Mouse (Mus musculus): Measurements from ENCODE around the gene Gm20388. TPM values are rescaled to one million over a fixed set of nuclear protein-coding genes. Genes with fewer than 3 reads are reported as not detected.

The Gm20388 gene
- polyA plus RNA-seq, 1 experiment from 2014 or later = not detected

- WGBS = 28% methylated on average over 3 of the region's 3 CpGs
- H3K9ac ChIP-seq = no peak overlapping the region
- no peak for ATAC-seq (replicated peaks; ENCODE audit: insufficient number of reproducible peaks, insufficient read depth, low FRiP score, low read depth)
- no peak overlapping the region for H3K4me3 ChIP-seq
- H3K9me3 ChIP-seq (replicated peaks) = no peaks in the 10 kb centered on the region
- no peaks in the 10 kb centered on the region for H3K36me3 ChIP-seq
- H3K27me3 ChIP-seq = peaks cover 31% of the 10 kb centered on the region
- H3K4me1 ChIP-seq (replicated peaks) = no peaks in the 10 kb centered on the region
- H3K4me2 ChIP-seq = no peak overlapping the region
- H3K27ac ChIP-seq = no peak overlapping the region
Measured at GRCm38 (mm10) chr8:122728630-122729029, 2818.0 kb downstream of the Gm20388 start.

DNA sequence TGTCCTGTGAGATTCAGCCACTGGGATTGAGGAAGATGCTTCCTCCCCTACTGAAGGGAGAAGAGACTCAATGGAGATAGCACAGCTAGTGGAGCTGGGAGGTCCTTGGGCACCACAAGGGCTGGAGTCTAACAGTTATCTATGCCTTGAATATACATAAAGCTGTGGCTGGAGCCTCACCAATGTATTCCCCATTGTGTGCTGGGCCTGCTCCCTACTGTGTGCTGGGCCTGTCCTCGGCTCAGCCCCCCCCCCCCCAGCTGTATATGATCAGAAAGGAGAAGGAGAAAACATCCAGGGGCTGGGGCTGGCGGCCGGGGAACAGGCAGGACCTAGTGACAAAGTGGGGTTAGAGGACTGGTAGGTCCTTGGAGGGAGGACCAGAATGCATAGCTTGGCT lies 2824.5 kb downstream of the Gm20388 start:
- Histone ChIP-seq H3K4me3 (no peak overlapping the region), H3K27ac (no peak overlapping the region), H3K27me3 (peaks cover 46% of the 10 kb centered on the region), H3K9me3 (replicated peaks) (no peaks in the 10 kb centered on the region), H3K4me1 (replicated peaks) (peaks cover 24% of the 10 kb centered on the region), H3K36me3 (no peaks in the 10 kb centered on the region), H3K9ac (no peak overlapping the region), H3K4me2 (peak overlapping the region; percentile 34; the same call in 1 of the 2 replicates)
- WGBS = 61% methylated on average over 3 of the region's 3 CpGs
- no peak for ATAC-seq (replicated peaks; ENCODE audit: insufficient number of reproducible peaks, insufficient read depth, low FRiP score, low read depth)

DNA sequence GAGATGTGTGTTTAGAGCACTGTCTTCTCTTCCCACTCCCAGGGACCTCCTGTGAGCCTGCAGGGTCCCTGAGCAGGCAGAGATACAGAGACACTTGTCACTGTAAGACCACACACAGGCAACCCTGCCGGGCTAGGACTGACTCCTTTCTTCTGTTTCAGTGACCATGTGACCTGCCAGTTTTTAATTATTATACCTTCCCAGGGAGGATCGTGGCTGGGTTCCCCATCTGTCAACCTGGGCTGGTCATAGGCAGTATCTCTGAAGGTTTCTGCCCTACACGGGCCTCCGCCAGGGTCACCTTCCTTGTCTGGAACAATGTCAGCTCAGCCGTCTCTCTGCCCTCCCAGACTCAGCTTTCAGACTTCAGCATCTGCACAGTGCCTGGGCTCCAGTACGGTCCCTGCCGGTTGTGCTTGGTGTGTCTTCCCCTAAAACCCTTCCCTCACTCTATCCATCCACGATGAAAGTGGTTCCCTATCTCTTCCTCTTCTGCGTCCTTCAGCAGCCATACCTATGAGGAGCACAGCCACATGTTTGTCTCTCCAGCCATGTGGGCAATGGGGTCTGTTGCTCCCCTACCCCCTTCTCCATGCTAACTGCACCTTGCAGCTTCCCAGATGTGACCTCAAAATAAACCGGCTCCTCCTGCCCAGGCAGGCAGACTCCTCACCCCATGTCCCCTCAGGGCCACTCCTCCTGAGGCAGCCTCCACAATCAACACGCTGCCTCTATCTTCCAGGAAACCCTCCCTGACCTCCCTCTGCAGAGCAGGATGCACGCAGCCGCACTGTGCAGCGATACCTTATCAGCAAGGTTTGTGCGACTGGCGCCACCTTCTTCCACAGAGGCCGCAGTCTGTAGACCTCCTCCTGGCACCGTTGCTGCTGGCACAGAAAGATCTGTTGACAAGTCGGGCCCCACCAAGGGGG lies 2825.2 kb downstream of the Gm20388 start:
- Histone ChIP-seq H3K27ac (peak overlapping the region; percentile 54), H3K4me1 (replicated peaks) (peaks cover 24% of the 10 kb centered on the region), H3K27me3 (peaks cover 53% of the 10 kb centered on the region), H3K36me3 (no peaks in the 10 kb centered on the region), H3K4me2 (peak overlapping the region; percentile 34), H3K4me3 (peak overlapping the region; percentile 20), H3K9me3 (replicated peaks) (no peaks in the 10 kb centered on the region), H3K9ac (no peak overlapping the region; the same call in 1 of the 2 replicates)
- ATAC-seq (replicated peaks; ENCODE audit: insufficient number of reproducible peaks, insufficient read depth, low FRiP score, low read depth) = peak; percentile 89
- WGBS = 14% methylated on average over 19 of the region's 19 CpGs

DNA sequence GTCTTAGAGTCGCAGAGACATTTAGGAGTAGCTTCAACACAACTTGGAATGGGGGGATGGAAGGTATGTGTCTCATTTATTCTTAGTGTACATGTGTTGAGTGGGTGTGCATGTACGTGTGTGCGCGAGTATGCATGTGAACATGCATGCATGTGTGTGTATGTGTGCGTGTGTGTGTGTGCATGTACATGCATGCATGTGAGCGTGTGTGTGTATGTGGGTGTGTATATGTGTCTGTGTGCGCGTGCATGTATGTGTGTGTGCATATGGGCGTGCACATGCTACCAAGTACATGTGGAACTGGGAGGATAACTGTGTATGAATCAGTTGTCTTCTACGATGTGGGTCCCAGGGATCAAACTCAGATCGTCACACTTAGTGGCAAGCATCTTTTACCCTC lies 2826.0 kb downstream of the Gm20388 start:
- H3K27ac ChIP-seq = peak overlapping the region; percentile 54; the same call in 1 of the 2 replicates
- no peak overlapping the region for H3K9ac ChIP-seq
- peaks cover 24% of the 10 kb centered on the region for H3K4me1 ChIP-seq (replicated peaks)
- H3K36me3 ChIP-seq = no peaks in the 10 kb centered on the region
- peaks cover 54% of the 10 kb centered on the region for H3K27me3 ChIP-seq
- H3K9me3 ChIP-seq (replicated peaks) = no peaks in the 10 kb centered on the region
- 84% methylated on average over 11 of the region's 11 CpGs for WGBS
- H3K4me2 ChIP-seq = peak overlapping the region; percentile 34
- peak overlapping the region; percentile 20 for H3K4me3 ChIP-seq
- ATAC-seq (replicated peaks; ENCODE audit: insufficient number of reproducible peaks, insufficient read depth, low FRiP score, low read depth) = no peak

- H3K4me3 ChIP-seq = no peak overlapping the region
- ATAC-seq (replicated peaks; ENCODE audit: insufficient number of reproducible peaks, insufficient read depth, low FRiP score, low read depth) = no peak
- H3K9me3 ChIP-seq (replicated peaks) = no peaks in the 10 kb centered on the region
- peaks cover 54% of the 10 kb centered on the region for H3K27me3 ChIP-seq
- H3K36me3 ChIP-seq = no peaks in the 10 kb centered on the region
- peaks cover 24% of the 10 kb centered on the region for H3K4me1 ChIP-seq (replicated peaks)
- H3K9ac ChIP-seq = no peak overlapping the region
- H3K27ac ChIP-seq = no peak overlapping the region
- 30% methylated on average over 4 of the region's 4 CpGs for WGBS
- peak overlapping the region; percentile 34 for H3K4me2 ChIP-seq
Measured at GRCm38 (mm10) chr8:122737071-122737470, 2826.4 kb downstream of the Gm20388 start.

- no peak overlapping the region for H3K27ac ChIP-seq
- H3K9me3 ChIP-seq (replicated peaks) = no peaks in the 10 kb centered on the region
- no peak for ATAC-seq (replicated peaks; ENCODE audit: insufficient number of reproducible peaks, insufficient read depth, low FRiP score, low read depth)
- no peak overlapping the region for H3K4me3 ChIP-seq
- WGBS = 85% methylated on average over 6 of the region's 6 CpGs
- no peaks in the 10 kb centered on the region for H3K36me3 ChIP-seq
- H3K4me1 ChIP-seq (replicated peaks) = peaks cover 24% of the 10 kb centered on the region
- no peak overlapping the region for H3K4me2 ChIP-seq
- no peak overlapping the region for H3K9ac ChIP-seq
- peaks cover 61% of the 10 kb centered on the region for H3K27me3 ChIP-seq
Measured at GRCm38 (mm10) chr8:122737886-122738285, 2827.2 kb downstream of the Gm20388 start.

- peaks cover 63% of the 10 kb centered on the region for H3K27me3 ChIP-seq
- ATAC-seq (replicated peaks; ENCODE audit: insufficient number of reproducible peaks, insufficient read depth, low FRiP score, low read depth) = no peak
Measured at GRCm38 (mm10) chr8:122739102-122739725, 2828.6 kb downstream of the Gm20388 start.

GRCm38 (mm10) chr8:122742471-122742870 lies 2831.8 kb downstream of the Gm20388 start:
- H3K27ac ChIP-seq = no peak overlapping the region
- H3K4me1 ChIP-seq (replicated peaks) = no peaks in the 10 kb centered on the region
- no peak overlapping the region for H3K4me3 ChIP-seq
- no peaks in the 10 kb centered on the region for H3K36me3 ChIP-seq
- no peaks in the 10 kb centered on the region for H3K9me3 ChIP-seq (replicated peaks)
- no peak overlapping the region for H3K4me2 ChIP-seq
- no peak overlapping the region for H3K9ac ChIP-seq
- 25% methylated on average over 19 of the region's 19 CpGs for WGBS
- no peak for ATAC-seq (replicated peaks; ENCODE audit: insufficient number of reproducible peaks, insufficient read depth, low FRiP score, low read depth)
- peaks cover 95% of the 10 kb centered on the region for H3K27me3 ChIP-seq

More at GRCm38 (mm10) chr8:122739102-122739725, 2828.6 kb downstream of the Gm20388 start:
- 31% methylated on average over 11 of the region's 11 CpGs for WGBS
- Histone ChIP-seq H3K9me3 (replicated peaks) (no peaks in the 10 kb centered on the region), H3K4me1 (replicated peaks) (peaks cover 24% of the 10 kb centered on the region), H3K27ac (peak overlapping the region; percentile 9; the same call in 1 of the 2 replicates), H3K36me3 (no peaks in the 10 kb centered on the region), H3K4me2 (no peak overlapping the region), H3K9ac (no peak overlapping the region), H3K4me3 (no peak overlapping the region)

DNA sequence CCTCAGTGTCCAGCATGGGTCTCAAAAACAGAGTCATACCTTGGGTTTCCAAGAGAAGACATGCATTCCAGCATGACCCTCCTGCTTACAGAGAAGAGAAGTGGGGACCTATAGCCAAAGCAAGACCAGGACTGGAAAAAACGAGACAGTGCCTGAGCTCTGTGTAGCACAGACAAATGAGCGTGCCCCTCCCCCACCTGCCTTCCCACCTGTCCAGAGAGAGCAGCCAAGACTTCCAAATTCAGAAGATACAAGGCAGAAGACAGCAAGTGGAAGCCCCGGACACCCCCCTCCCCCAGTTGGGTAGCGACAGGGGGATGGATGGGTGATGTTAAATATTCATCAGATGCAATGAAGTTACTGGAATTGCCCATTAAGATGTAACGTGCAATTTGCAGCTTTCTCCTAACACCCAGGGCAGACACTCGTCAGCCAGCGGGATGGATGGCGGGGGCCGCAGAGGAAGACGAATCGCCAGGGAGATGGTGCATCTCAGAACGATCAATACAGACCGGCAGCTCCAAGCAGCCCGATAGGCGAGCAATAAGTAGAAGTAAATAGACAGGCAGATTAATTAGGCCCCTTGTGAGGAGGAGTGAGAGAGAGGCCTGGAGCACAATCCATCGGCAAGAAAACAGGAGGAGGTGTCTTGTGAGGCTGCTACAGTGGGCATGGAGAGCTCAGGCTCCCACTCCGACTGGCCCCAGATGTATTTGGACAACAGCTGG lies 2834.5 kb downstream of the Gm20388 start:
- WGBS = 37% methylated on average over 17 of the region's 17 CpGs
- Histone ChIP-seq H3K4me3 (no peak overlapping the region), H3K27me3 (peaks cover 91% of the 10 kb centered on the region), H3K9me3 (replicated peaks) (no peaks in the 10 kb centered on the region), H3K9ac (no peak overlapping the region), H3K27ac (no peak overlapping the region), H3K4me2 (no peak overlapping the region), H3K36me3 (no peaks in the 10 kb centered on the region), H3K4me1 (replicated peaks) (no peaks in the 10 kb centered on the region)
- no peak for ATAC-seq (replicated peaks; ENCODE audit: insufficient number of reproducible peaks, insufficient read depth, low FRiP score, low read depth)

- Histone ChIP-seq H3K27ac (no peak overlapping the region), H3K4me1 (replicated peaks) (no peaks in the 10 kb centered on the region), H3K36me3 (no peaks in the 10 kb centered on the region), H3K27me3 (peaks cover 89% of the 10 kb centered on the region), H3K4me2 (no peak overlapping the region), H3K4me3 (no peak overlapping the region), H3K9ac (no peak overlapping the region), H3K9me3 (replicated peaks) (no peaks in the 10 kb centered on the region)
- WGBS = 26% methylated on average over 16 of the region's 16 CpGs
- no peak for ATAC-seq (replicated peaks; ENCODE audit: insufficient number of reproducible peaks, insufficient read depth, low FRiP score, low read depth)
Measured at GRCm38 (mm10) chr8:122745750-122746275, 2835.2 kb downstream of the Gm20388 start.

GRCm38 (mm10) chr8:122746439-122746838 lies 2835.8 kb downstream of the Gm20388 start:
- H3K27me3 ChIP-seq = peaks cover 88% of the 10 kb centered on the region
- 40% methylated on average over 7 of the region's 7 CpGs for WGBS
- no peak for ATAC-seq (replicated peaks; ENCODE audit: insufficient number of reproducible peaks, insufficient read depth, low FRiP score, low read depth)
- H3K9ac ChIP-seq = no peak overlapping the region
- no peaks in the 10 kb centered on the region for H3K9me3 ChIP-seq (replicated peaks)
- no peaks in the 10 kb centered on the region for H3K36me3 ChIP-seq
- H3K4me3 ChIP-seq = no peak overlapping the region
- no peaks in the 10 kb centered on the region for H3K4me1 ChIP-seq (replicated peaks)
- no peak overlapping the region for H3K4me2 ChIP-seq
- no peak overlapping the region for H3K27ac ChIP-seq
